ENCODE assay signal across 22 mouse cellular contexts in genomic region chr1:43558329-43558728, GRCm38 (mm10).
A peak's percentile ranks its signal among the peaks of the same experiment; 100 is the strongest.
DNase-seq lines count a peak whose midpoint lies in the region; ATAC-seq and TF ChIP-seq lines count a peak whose summit lies in the region.
"Had no signal": no experiment of that assay in that cellular context is flagged by ENCODE, and none has a peak within 500 bp of the region (broad histone marks: within the 10 kb centered on the region; RNA-seq: fewer than 3 reads in every experiment).

No protein-coding gene starts in this region.

- peak overlapping the region; percentile 14; the same call in 1 of the 2 replicates for H3K4me2 ChIP-seq in liver, embryonic 11.5 days
- H3K4me2 ChIP-seq in liver, embryonic 15.5 days: peak overlapping the region; percentile 49
- H3K4me2 ChIP-seq: embryonic facial prominence, embryonic 13.5 days; forebrain, embryonic 15.5 days; heart, embryonic 15.5 days; hindbrain, embryonic 14.5 days had no signal

- DNase-seq in liver, embryonic 11.5 days (ENCODE audit: low spot score): no peak
- no peak for DNase-seq in adrenal gland, adult (ENCODE audit: inconsistent age in 2 of 2, low spot score in 1 of 2)
- no peak for DNase-seq in adrenal gland, adult 8-10 months
- no peak for DNase-seq in hindbrain, embryonic 10.5 days (ENCODE audit: low spot score)
- DNase-seq: adrenal gland, postnatal 10 days; cerebellum, adult 11-12 months; cerebellum, adult 9-10 months; cerebellum, postnatal 25 days; gastrocnemius, postnatal 36 days; heart, adult 18-20 months; heart, postnatal 14 days had no signal

- H3K27ac ChIP-seq in bone marrow, adult 2 months (ENCODE audit: control insufficient read depth, insufficient read depth, low read depth, low read length, poor library complexity): 0 out of 2 replicates have a peak overlapping the region, but pooled peaks have one; percentile 29
- peak overlapping the region; percentile 83 for H3K27ac ChIP-seq in liver, embryonic 11.5 days (ENCODE audit: low read depth, low read length)
- H3K27ac ChIP-seq in liver, embryonic 15.5 days (replicated peaks): peak overlapping the region; percentile 80
- no peak overlapping the region for H3K27ac ChIP-seq in hindbrain, embryonic 10.5 days
- H3K27ac ChIP-seq: embryonic facial prominence, embryonic 13.5 days; forebrain, embryonic 10.5 days; forebrain, embryonic 15.5 days; heart, embryonic 10.5 days; heart, embryonic 15.5 days; hindbrain, embryonic 14.5 days had no signal

- ATAC-seq in megakaryocyte, adult 5-6 weeks (ENCODE audit: poor library complexity, severe bottlenecking): no peak
- ATAC-seq in liver, embryonic 11.5 days (replicated peaks; ENCODE audit: low FRiP score): peak; percentile 66
- peak; percentile 60 for ATAC-seq in liver, embryonic 15.5 days (ENCODE audit: insufficient read depth)
- ATAC-seq: forebrain, embryonic 15.5 days had no signal

- H3K4me1 ChIP-seq in megakaryocyte, embryonic 14.5 days: peaks cover 97% of the 10 kb centered on the region
- H3K4me1 ChIP-seq in bone marrow, adult 2 months (ENCODE audit: control insufficient read depth, insufficient read depth, low read length): peaks cover 5% of the 10 kb centered on the region; the same call in 1 of the 2 replicates
- peaks cover 55% of the 10 kb centered on the region for H3K4me1 ChIP-seq in liver, embryonic 11.5 days (replicated peaks; ENCODE audit: control insufficient read depth, insufficient read depth, low read length)
- H3K4me1 ChIP-seq in liver, embryonic 15.5 days (replicated peaks): peaks cover 85% of the 10 kb centered on the region
- peaks cover 23% of the 10 kb centered on the region for H3K4me1 ChIP-seq in hindbrain, embryonic 10.5 days (replicated peaks)

- no peaks in the 10 kb centered on the region for H3K9me3 ChIP-seq in megakaryocyte, embryonic 14.5 days
- no peaks in the 10 kb centered on the region for H3K9me3 ChIP-seq in liver, embryonic 11.5 days (ENCODE audit: control insufficient read depth, low read length)
- H3K9me3 ChIP-seq in liver, embryonic 15.5 days (replicated peaks): no peaks in the 10 kb centered on the region
- no peaks in the 10 kb centered on the region for H3K9me3 ChIP-seq in hindbrain, embryonic 10.5 days
- H3K9me3 ChIP-seq: embryonic facial prominence, embryonic 13.5 days; forebrain, embryonic 10.5 days; forebrain, embryonic 15.5 days; heart, embryonic 10.5 days; heart, embryonic 15.5 days had no signal

- H3K36me3 ChIP-seq in megakaryocyte, embryonic 14.5 days (replicated peaks; ENCODE audit: low read length): peaks cover 90% of the 10 kb centered on the region
- peaks cover 6% of the 10 kb centered on the region; the same call in 1 of the 2 replicates for H3K36me3 ChIP-seq in liver, embryonic 11.5 days (ENCODE audit: control insufficient read depth, insufficient read depth, low read length)
- peaks cover 11% of the 10 kb centered on the region for H3K36me3 ChIP-seq in liver, embryonic 15.5 days (replicated peaks)
- H3K36me3 ChIP-seq in hindbrain, embryonic 10.5 days: peaks cover 45% of the 10 kb centered on the region

- peak overlapping the region; percentile 80 for H3K4me3 ChIP-seq in megakaryocyte, embryonic 14.5 days (replicated peaks)
- H3K4me3 ChIP-seq in bone marrow, adult 2 months (replicated peaks; ENCODE audit: control insufficient read depth, low read depth, low read length): no peak overlapping the region
- no peak overlapping the region for H3K4me3 ChIP-seq in liver, embryonic 11.5 days (ENCODE audit: low read depth, low read length)
- no peak overlapping the region for H3K4me3 ChIP-seq in liver, embryonic 15.5 days (replicated peaks)
- no peak overlapping the region for H3K4me3 ChIP-seq in hindbrain, embryonic 10.5 days
- H3K4me3 ChIP-seq: embryonic facial prominence, embryonic 13.5 days; forebrain, embryonic 10.5 days; forebrain, embryonic 15.5 days; heart, embryonic 10.5 days; heart, embryonic 15.5 days had no signal

- no peak for TF ChIP-seq CTCF in bone marrow, adult 2 months (IDR thresholded peaks at IDR 0.05; ENCODE audit: control insufficient read depth, insufficient read depth, low read length)

- H3K9ac ChIP-seq in liver, embryonic 11.5 days (ENCODE audit: low read depth, low read length): no peak overlapping the region
- H3K9ac ChIP-seq in liver, embryonic 15.5 days: peak overlapping the region; percentile 19; the same call in 1 of the 2 replicates
- H3K9ac ChIP-seq: embryonic facial prominence, embryonic 13.5 days; forebrain, embryonic 15.5 days; heart, embryonic 15.5 days; hindbrain, embryonic 14.5 days had no signal

- no peak for TF ChIP-seq POLR2A in bone marrow, adult 2 months (IDR thresholded peaks at IDR 0.05; ENCODE audit: borderline replicate concordance, control insufficient read depth, low read depth, low read length)

- no peaks in the 10 kb centered on the region for H3K27me3 ChIP-seq in megakaryocyte, embryonic 14.5 days (replicated peaks)
- no peaks in the 10 kb centered on the region for H3K27me3 ChIP-seq in liver, embryonic 11.5 days (replicated peaks; ENCODE audit: control insufficient read depth, insufficient read depth, low read length)
- H3K27me3 ChIP-seq in liver, embryonic 15.5 days: no peaks in the 10 kb centered on the region
- no peaks in the 10 kb centered on the region for H3K27me3 ChIP-seq in hindbrain, embryonic 10.5 days (ENCODE audit: insufficient read depth, poor library complexity, severe bottlenecking)
- H3K27me3 ChIP-seq: CH12.LX; embryonic facial prominence, embryonic 13.5 days; forebrain, embryonic 15.5 days; heart, embryonic 15.5 days had no signal

- 51% methylated on average over 3 of the region's 3 CpGs for WGBS in bone marrow, adult 2 months
- WGBS in liver, embryonic 11.5 days: 43% methylated on average over 3 of the region's 3 CpGs
- WGBS in liver, embryonic 15.5 days (ENCODE audit: insufficient replicate concordance): 20% methylated on average over 3 of the region's 3 CpGs
- 94% methylated on average over 3 of the region's 3 CpGs for WGBS in hindbrain, embryonic 10.5 days
